Mouse (Mus musculus) left cerebral cortex, adult 9 months (tissue): ENCODE results near the gene Vmn2r37.
"Not testable (repeated sequence)": the region's sequence is repeated elsewhere in the genome, so short reads cannot be mapped to it uniquely, and the experiment has no call there.

ENCODE experiments used
- DNase-seq, 2 experiments: peaks; one replicate each; pipeline ENCODE4 v3.0.0; 2022; ENCODE audit warnings: low spot score in 2 of 2

The Vmn2r37 gene

GRCm38 (mm10) chr7:9223553-9223952, at the start of gene Vmn2r37:
Vmn2r37 (minus strand) TSS chr7:9223653.
- not testable (repeated sequence) for DNase-seq
